Mouse (Mus musculus) neutrophil, adult 5-6 weeks (primary cell): Measurements from ENCODE around the gene Slc6a4. TPM values are rescaled to one million over a fixed set of nuclear protein-coding genes. Genes with fewer than 3 reads are reported as not detected.

ENCODE experiments used
- total RNA-seq: library from RNA; stranded (forward); fragments of 200-1000 nt; gene quantifications from 2 replicates; pipeline ENCODE4 v1.2.3, GENCODE M21; 2017

The Slc6a4 gene
- total RNA-seq, 1 experiment from 2014 or later, result 4.4 TPM

Other genes with a start within 250 kb of the Slc6a4 start
- 43.6 and 97.4 TPM in 2 replicates for gene Gosr1, start 235.0 kb upstream of the Slc6a4 start, total RNA-seq
- 107 and 114 TPM in 2 replicates for gene Cpd, start 151.6 kb upstream of the Slc6a4 start, total RNA-seq
- not detected in 2 replicates for gene Tmigd1, start 96.4 kb upstream of the Slc6a4 start, total RNA-seq
- 61.8 and 71.1 TPM in 2 replicates for gene Blmh, start 73.8 kb upstream of the Slc6a4 start, total RNA-seq
- 40.1 and 57.0 TPM in 2 replicates for gene Nsrp1, start 79.8 kb downstream of the Slc6a4 start, total RNA-seq
- 3.4 and 5.0 TPM in 2 replicates for gene Efcab5, start 190.4 kb downstream of the Slc6a4 start, total RNA-seq
- 408 and 463 TPM in 2 replicates for gene Ssh2, start 217.7 kb downstream of the Slc6a4 start, total RNA-seq